Mouse (Mus musculus): Measurements from ENCODE around the gene Gal3st2c.

DNA sequence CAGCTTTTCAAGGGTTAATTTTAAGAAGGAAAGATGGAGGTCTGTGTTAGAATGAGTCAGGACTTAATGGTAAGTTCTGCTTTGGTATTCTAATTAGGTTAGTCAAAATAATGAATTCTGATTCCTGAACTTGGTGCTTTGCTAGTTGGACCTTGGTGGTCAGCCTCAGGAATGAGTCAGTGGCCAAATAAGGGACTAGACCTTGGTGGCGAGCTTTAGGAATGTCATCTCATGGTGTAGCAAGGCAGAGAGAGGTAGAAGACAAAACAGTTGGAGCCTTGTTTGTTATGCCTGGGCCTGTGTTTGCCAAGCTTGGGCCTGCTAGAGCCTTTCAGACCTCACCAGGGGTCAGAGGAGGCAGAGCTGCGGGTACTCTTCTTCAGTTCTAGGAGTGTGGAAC, 38.4 kb downstream of the Gal3st2c start:
- no peak for TF ChIP-seq CTCF (IDR thresholded peaks at IDR 0.05; ENCODE audit: borderline replicate concordance, insufficient read depth, low read depth, low read length)
- TF ChIP-seq POLR2A (IDR thresholded peaks at IDR 0.05; ENCODE audit: borderline replicate concordance, insufficient read depth, low read length), result no peak
